Mouse (Mus musculus): Measurements from ENCODE around the gene Vmn1r111.
"Not testable (repeated sequence)": the region's sequence is repeated elsewhere in the genome, so short reads cannot be mapped to it uniquely, and the experiment has no call there.

DNA sequence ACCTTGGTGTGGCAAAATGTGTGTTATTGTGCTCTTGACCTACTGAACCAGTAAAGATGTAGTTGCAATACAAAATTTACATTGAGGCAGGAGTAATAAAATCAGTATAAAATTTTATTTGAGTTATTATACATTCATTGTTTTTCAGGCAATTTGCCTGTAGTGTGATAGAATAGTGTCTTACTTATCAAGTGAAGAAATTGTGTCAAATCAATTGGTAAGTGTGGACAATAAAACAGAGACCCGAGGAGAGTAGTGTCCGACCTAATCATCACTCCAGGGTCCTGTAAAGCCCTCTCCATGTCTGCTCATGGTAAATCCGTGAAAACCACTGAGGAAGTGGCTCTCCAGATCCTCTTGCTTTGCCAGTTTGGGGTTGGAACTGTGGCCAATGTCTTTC is 34.4 kb downstream of the Vmn1r111 start, which contains the start of gene Vmn1r107:
- TF ChIP-seq FLI1 (IDR thresholded peaks at IDR 0.05; ENCODE audit: low read length); GATA1 (IDR thresholded peaks at IDR 0.05; ENCODE audit: borderline replicate concordance, low read length): not testable (repeated sequence)

Data from megakaryocyte, embryonic 14.5 days (primary cell).